Mouse (Mus musculus): ENCODE results near the gene Cpe. TPM values are rescaled to one million over a fixed set of nuclear protein-coding genes. Genes with fewer than 3 reads are reported as not detected.
"Not testable (repeated sequence)": the region's sequence is repeated elsewhere in the genome, so short reads cannot be mapped to it uniquely, and the experiment has no call there.

Gene Cpe
- polyA plus RNA-seq, 1 experiment, result not detected

DNA sequence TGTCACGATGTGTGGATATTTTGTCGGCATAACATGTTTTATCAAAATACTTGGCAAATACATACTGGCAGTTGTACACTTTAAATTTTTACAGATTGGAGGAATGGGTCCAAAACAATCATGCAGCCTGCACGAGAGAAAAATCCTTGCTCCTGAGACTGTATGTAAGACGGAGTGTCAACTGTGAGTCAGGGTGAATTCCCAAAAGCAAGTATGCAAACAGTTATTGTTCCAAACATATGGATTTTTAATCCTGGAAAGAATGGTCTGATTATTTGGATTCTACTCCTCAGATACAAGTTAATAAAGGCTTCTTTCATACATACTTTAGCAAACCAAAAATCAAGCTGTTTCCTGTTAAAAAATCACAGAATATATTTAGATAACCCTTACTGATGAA is 4.1 kb downstream of the Cpe start:
- Histone ChIP-seq H3K4me3 (replicated peaks) (no peak overlapping the region), H3K9me3 (ENCODE audit: control insufficient read depth, low read length) (no peaks in the 10 kb centered on the region), H3K4me1 (ENCODE audit: control insufficient read depth) (no peaks in the 10 kb centered on the region), H3K27me3 (ENCODE audit: control insufficient read depth) (peaks cover 23% of the 10 kb centered on the region), H3K36me3 (ENCODE audit: control insufficient read depth) (no peaks in the 10 kb centered on the region)
- TF ChIP-seq GATA1 (IDR thresholded peaks at IDR 0.05; ENCODE audit: low read length) (no peak), TAL1 (IDR thresholded peaks at IDR 0.05; ENCODE audit: low read length) (no peak)

DNA sequence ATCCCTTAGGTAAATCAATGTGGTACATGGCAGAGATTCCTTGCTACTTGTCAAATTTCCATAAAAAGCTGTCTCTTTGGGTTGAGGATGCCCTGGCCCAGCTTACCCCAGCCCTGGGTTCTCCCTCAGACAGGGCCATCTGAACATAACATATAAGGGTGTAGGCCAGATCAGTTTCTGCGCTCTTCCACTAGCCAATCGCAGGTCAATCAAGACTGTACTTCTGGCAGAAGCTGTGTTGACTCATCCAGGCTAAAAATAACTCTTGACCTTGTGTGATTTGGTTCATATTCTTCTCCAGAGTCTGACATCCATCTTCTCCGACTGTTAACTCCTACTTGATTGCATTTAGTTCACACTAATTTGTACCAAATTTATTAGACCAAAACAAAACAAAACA is 4.7 kb downstream of the Cpe start:
- Histone ChIP-seq H3K4me1 (ENCODE audit: control insufficient read depth) (no peaks in the 10 kb centered on the region), H3K9me3 (ENCODE audit: control insufficient read depth, low read length) (no peaks in the 10 kb centered on the region), H3K36me3 (ENCODE audit: control insufficient read depth) (no peaks in the 10 kb centered on the region), H3K27me3 (ENCODE audit: control insufficient read depth) (peaks cover 17% of the 10 kb centered on the region), H3K4me3 (replicated peaks) (no peak overlapping the region)
- no peak for TF ChIP-seq GATA1 (IDR thresholded peaks at IDR 0.05; ENCODE audit: low read length)
- no peak for TF ChIP-seq TAL1 (IDR thresholded peaks at IDR 0.05; ENCODE audit: low read length)

DNA sequence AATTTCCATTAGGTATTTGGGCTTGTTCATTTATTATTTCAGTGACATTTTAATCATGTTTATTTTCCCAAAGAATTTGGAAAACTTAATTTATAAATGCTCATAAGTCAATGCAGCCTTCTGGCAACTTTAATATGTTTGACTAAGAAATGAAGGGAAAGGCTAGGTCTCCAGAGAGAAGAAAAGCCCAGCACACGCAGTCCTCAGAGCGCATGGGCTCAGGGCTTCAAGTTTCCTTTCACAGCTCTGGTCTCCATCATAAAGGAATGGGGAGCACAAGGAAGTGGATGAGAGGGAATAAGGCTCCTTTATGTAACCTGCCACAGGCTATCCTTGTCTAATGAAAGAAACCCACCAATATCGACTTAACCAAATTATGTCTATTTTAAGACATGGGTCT is 10.4 kb downstream of the Cpe start:
- no peaks in the 10 kb centered on the region for H3K9me3 ChIP-seq (ENCODE audit: control insufficient read depth, low read length)
- TF ChIP-seq GATA1 (IDR thresholded peaks at IDR 0.05; ENCODE audit: low read length) (no peak), TAL1 (IDR thresholded peaks at IDR 0.05; ENCODE audit: low read length) (no peak)
- no peaks in the 10 kb centered on the region for H3K4me1 ChIP-seq (ENCODE audit: control insufficient read depth)
- no peaks in the 10 kb centered on the region for H3K36me3 ChIP-seq (ENCODE audit: control insufficient read depth)
- H3K4me3 ChIP-seq (replicated peaks), result no peak overlapping the region
- no peaks in the 10 kb centered on the region for H3K27me3 ChIP-seq (ENCODE audit: control insufficient read depth)

DNA sequence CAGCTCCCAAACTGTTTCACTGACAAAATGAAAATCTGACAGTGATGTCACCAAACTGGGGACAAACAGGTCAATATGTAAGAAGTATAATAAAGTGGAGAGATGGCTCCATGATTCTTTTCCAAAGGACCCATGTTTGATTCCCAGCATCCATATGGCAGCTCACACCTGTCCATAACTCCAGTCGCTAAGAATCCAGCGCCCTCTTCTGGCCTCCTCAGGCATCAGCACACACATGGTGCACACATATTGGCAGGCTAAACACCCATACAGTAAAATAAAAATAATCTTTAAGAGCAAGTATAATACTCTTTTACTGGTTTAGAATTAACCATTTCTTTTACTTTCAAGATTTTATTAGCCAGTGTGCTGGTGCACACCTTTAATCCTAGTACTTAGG is 16.5 kb downstream of the Cpe start:
- TF ChIP-seq TAL1 (IDR thresholded peaks at IDR 0.05; ENCODE audit: low read length), result no peak
- TF ChIP-seq GATA1 (IDR thresholded peaks at IDR 0.05; ENCODE audit: low read length), result no peak
- Histone ChIP-seq H3K9me3 (ENCODE audit: control insufficient read depth, low read length) (no peaks in the 10 kb centered on the region), H3K4me1 (ENCODE audit: control insufficient read depth) (no peaks in the 10 kb centered on the region), H3K27me3 (ENCODE audit: control insufficient read depth) (no peaks in the 10 kb centered on the region), H3K4me3 (replicated peaks) (no peak overlapping the region), H3K36me3 (ENCODE audit: control insufficient read depth) (no peaks in the 10 kb centered on the region)

DNA sequence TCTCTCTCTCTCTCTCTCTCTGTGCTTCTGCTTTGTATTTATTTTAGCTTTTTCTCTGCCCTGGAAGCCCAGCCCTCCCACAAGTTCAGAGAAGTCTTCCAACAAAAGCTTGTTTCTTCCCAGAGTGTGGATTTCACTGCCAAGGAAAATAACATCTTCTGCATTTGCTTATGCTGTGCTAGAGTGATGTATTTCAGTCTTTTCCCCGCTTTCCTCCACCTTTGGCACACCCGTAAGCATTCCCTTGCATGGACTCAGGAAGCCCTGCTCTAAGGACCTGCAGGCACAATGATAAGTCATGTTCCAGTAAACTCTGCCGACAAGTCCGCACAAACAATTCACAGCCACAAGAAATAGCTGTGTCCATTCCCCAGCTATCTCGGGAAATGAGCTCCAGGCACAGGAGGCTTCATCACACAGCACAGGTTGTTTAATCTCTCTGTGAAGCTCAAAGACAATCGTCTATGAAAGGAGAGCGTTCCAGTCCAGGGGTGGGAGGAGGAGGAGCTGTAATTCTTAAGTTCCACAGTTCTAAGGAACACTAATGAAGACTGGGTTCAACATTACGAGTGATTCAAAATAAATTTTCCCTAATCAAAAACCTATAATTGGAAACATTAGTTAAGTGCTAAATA is 17.8 kb downstream of the Cpe start:
- no peak for TF ChIP-seq GATA1 (IDR thresholded peaks at IDR 0.05; ENCODE audit: low read length)
- no peak for TF ChIP-seq TAL1 (IDR thresholded peaks at IDR 0.05; ENCODE audit: low read length)
- Histone ChIP-seq H3K9me3 (ENCODE audit: control insufficient read depth, low read length) (no peaks in the 10 kb centered on the region), H3K27me3 (ENCODE audit: control insufficient read depth) (no peaks in the 10 kb centered on the region), H3K36me3 (ENCODE audit: control insufficient read depth) (no peaks in the 10 kb centered on the region), H3K4me1 (ENCODE audit: control insufficient read depth) (no peaks in the 10 kb centered on the region), H3K4me3 (replicated peaks) (no peak overlapping the region)

GRCm38 (mm10) chr8:64672920-64673319 is 19.9 kb downstream of the Cpe start:
- Histone ChIP-seq H3K4me3 (replicated peaks) (no peak overlapping the region), H3K27me3 (ENCODE audit: control insufficient read depth) (no peaks in the 10 kb centered on the region), H3K9me3 (ENCODE audit: control insufficient read depth, low read length) (no peaks in the 10 kb centered on the region), H3K4me1 (ENCODE audit: control insufficient read depth) (no peaks in the 10 kb centered on the region), H3K36me3 (ENCODE audit: control insufficient read depth) (no peaks in the 10 kb centered on the region)
- TF ChIP-seq TAL1 (IDR thresholded peaks at IDR 0.05; ENCODE audit: low read length), result no peak

GRCm38 (mm10) chr8:64671937-64672336 is 20.9 kb downstream of the Cpe start:
- no peaks in the 10 kb centered on the region for H3K9me3 ChIP-seq (ENCODE audit: control insufficient read depth, low read length)
- H3K4me3 ChIP-seq (replicated peaks), result no peak overlapping the region
- no peak for TF ChIP-seq TAL1 (IDR thresholded peaks at IDR 0.05; ENCODE audit: low read length)
- no peak for TF ChIP-seq GATA1 (IDR thresholded peaks at IDR 0.05; ENCODE audit: low read length)
- no peaks in the 10 kb centered on the region for H3K36me3 ChIP-seq (ENCODE audit: control insufficient read depth)
- no peaks in the 10 kb centered on the region for H3K27me3 ChIP-seq (ENCODE audit: control insufficient read depth)
- no peaks in the 10 kb centered on the region for H3K4me1 ChIP-seq (ENCODE audit: control insufficient read depth)

GRCm38 (mm10) chr8:64666305-64666704 is 26.5 kb downstream of the Cpe start:
- H3K4me3 ChIP-seq (replicated peaks); H3K4me1 ChIP-seq (ENCODE audit: control insufficient read depth); H3K36me3 ChIP-seq (ENCODE audit: control insufficient read depth); H3K27me3 ChIP-seq (ENCODE audit: control insufficient read depth); H3K9me3 ChIP-seq (ENCODE audit: control insufficient read depth, low read length): not testable (repeated sequence)

DNA sequence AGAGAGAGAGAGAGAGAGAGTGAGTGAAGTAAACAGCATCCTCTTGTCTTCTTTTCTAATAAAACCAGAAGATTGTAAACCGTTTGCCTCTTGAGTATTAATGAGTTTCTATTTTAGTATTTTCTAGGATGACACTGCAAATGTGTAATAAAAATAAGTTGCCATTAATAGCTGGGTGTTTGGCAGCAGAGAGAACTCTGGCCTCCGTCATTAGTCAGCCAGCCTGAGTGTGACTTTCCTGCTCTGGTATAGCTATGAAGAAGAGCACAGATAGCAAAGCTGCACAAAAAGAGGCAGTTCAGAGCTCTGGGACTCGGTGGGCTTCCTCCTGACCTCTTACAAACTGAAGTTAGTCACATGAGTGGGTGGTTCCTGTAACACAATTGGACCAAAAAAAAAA is 27.3 kb downstream of the Cpe start:
- TF ChIP-seq TAL1 (IDR thresholded peaks at IDR 0.05; ENCODE audit: low read length) (no peak), GATA1 (IDR thresholded peaks at IDR 0.05; ENCODE audit: low read length) (no peak)
- Histone ChIP-seq H3K9me3 (ENCODE audit: control insufficient read depth, low read length) (no peaks in the 10 kb centered on the region), H3K27me3 (ENCODE audit: control insufficient read depth) (no peaks in the 10 kb centered on the region), H3K36me3 (ENCODE audit: control insufficient read depth) (no peaks in the 10 kb centered on the region), H3K4me1 (ENCODE audit: control insufficient read depth) (no peaks in the 10 kb centered on the region), H3K4me3 (replicated peaks) (no peak overlapping the region)

DNA sequence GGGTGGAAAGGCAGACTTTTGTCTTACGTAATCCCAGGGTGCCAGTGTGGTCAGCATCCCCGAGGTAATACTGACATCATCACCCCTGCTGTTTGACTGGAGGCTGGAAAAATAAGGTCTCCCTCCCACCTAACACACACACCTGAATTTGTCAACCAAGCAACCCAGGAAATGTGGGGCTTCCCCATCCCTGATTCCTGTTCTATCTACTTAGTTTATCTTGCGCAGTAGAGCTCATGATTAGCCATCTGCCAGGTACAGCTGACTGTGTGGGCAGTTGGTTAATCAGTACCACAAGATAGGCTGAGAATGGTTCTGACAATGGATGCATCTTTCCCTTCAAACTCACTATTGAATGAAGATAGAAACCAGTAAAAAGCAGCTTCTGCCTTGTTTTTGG is 28.0 kb downstream of the Cpe start:
- Histone ChIP-seq H3K27me3 (ENCODE audit: control insufficient read depth) (no peaks in the 10 kb centered on the region), H3K36me3 (ENCODE audit: control insufficient read depth) (no peaks in the 10 kb centered on the region), H3K4me1 (ENCODE audit: control insufficient read depth) (no peaks in the 10 kb centered on the region), H3K4me3 (replicated peaks) (no peak overlapping the region), H3K9me3 (ENCODE audit: control insufficient read depth, low read length) (no peaks in the 10 kb centered on the region)
- TF ChIP-seq TAL1 (IDR thresholded peaks at IDR 0.05; ENCODE audit: low read length) (no peak), GATA1 (IDR thresholded peaks at IDR 0.05; ENCODE audit: low read length) (no peak)

Measured in erythroblast, embryonic 14.5 days (primary cell).